Mouse (Mus musculus) embryonic facial prominence, embryonic 11.5 days (tissue): Measurements from ENCODE around the gene F10. TPM values are rescaled to one million over a fixed set of nuclear protein-coding genes. Genes with fewer than 3 reads are reported as not detected.

Experiments used
- ATAC-seq: fragments of 200-750 bp; cut with Nextera tagmentation; replicated peaks from 2 replicates; pipeline ENCODE4 v1.8.0; 2017; ENCODE audit warnings: low read depth; ENCODE audit not compliant: insufficient number of reproducible peaks, low FRiP score, low TSS enrichment
- DNase-seq: peaks from one replicate; pipeline ENCODE4 v3.0.0-alpha.2; 2015; ENCODE audit warnings: low spot score
- H3K27ac ChIP-seq: fragments of 300-500 bp; sonication (generic); replicated peaks from 2 replicates; pipeline ENCODE4 v1.5.1; 2014; ENCODE audit warnings: mild to moderate bottlenecking, low read depth, low read length, control low read depth
- H3K27me3 ChIP-seq: fragments of 300-500 bp; sonication (generic); 2 replicates; pipeline ENCODE4 v1.6.1; 2014; ENCODE audit warnings: mild to moderate bottlenecking, low read length, moderate library complexity, mixed read lengths; ENCODE audit not compliant: control insufficient read depth, insufficient read depth
- H3K36me3 ChIP-seq: fragments of 300-500 bp; sonication (generic); replicated peaks from 2 replicates; pipeline ENCODE4 v1.6.1; 2014; ENCODE audit warnings: low read depth, mild to moderate bottlenecking, low read length, moderate library complexity, mixed read lengths; ENCODE audit not compliant: control insufficient read depth, insufficient read depth
- H3K4me1 ChIP-seq: fragments of 300-500 bp; sonication (generic); 2 replicates; pipeline ENCODE4 v1.6.1; 2014; ENCODE audit warnings: low read length, mixed read lengths; ENCODE audit not compliant: control insufficient read depth, insufficient read depth
- H3K4me2 ChIP-seq: fragments of 300-500 bp; sonication (generic); 2 replicates; pipeline ENCODE4 v1.6.1; 2014; ENCODE audit warnings: low read depth, mild to moderate bottlenecking, control low read depth, low read length, moderate library complexity
- H3K4me3 ChIP-seq: fragments of 300-500 bp; sonication (generic); 2 replicates; pipeline ENCODE4 v1.5.1; 2014; ENCODE audit warnings: low read depth, low read length, control low read depth
- H3K9ac ChIP-seq: fragments of 300-500 bp; sonication (generic); replicated peaks from 2 replicates; pipeline ENCODE4 v1.6.1; 2014; ENCODE audit warnings: mild to moderate bottlenecking, control low read depth, low read length
- H3K9me3 ChIP-seq: fragments of 300-500 bp; sonication (generic); replicated peaks from 2 replicates; pipeline ENCODE4 v1.6.1; 2016; ENCODE audit warnings: mild to moderate bottlenecking, low read length, inconsistent platforms, mixed read lengths; ENCODE audit not compliant: control insufficient read depth
- WGBS: fragments of 180-500 bp; shearing (Covaris S2); extraction: QIAGEN DNeasy Blood & Tissue Kit; methylation state at CpG from one replicate; pipeline ENCODE4 v1.1.7; 2014; 5-methylcytosine and 5-hydroxymethylcytosine counted together
- polyA plus RNA-seq: library from polyadenylated mRNA; unstranded; fragments of >200 nt; fragmentation: Nextera tagmentation; extraction: Ambion mirVana; gene quantifications from 2 replicates; pipeline ENCODE4 v1.2.1, GENCODE M21; 2014

Gene F10
- polyA plus RNA-seq, 1 experiment from 2014 or later: 1.2 TPM

GRCm38 (mm10) chr8:13036346-13036812 is 729 bp upstream of the F10 start:
- WGBS: 91% methylated on average over 10 of the region's 10 CpGs

GRCm38 (mm10) chr8:13037569-13037968 is 461 bp downstream of the F10 start:
- Histone ChIP-seq H3K4me2 (no peak overlapping the region), H3K36me3 (no peaks in the 10 kb centered on the region), H3K27me3 (no peaks in the 10 kb centered on the region), H3K9ac (no peak overlapping the region), H3K27ac (no peak overlapping the region), H3K4me3 (no peak overlapping the region), H3K9me3 (no peaks in the 10 kb centered on the region), H3K4me1 (no peaks in the 10 kb centered on the region)
- ATAC-seq (no peak), DNase-seq (no peak)
- 58% methylated on average over 5 of the region's 5 CpGs for WGBS

More at GRCm38 (mm10) chr8:13036346-13036812, 729 bp upstream of the F10 start:
- Histone ChIP-seq H3K36me3 (no peaks in the 10 kb centered on the region), H3K9ac (no peak overlapping the region), H3K27ac (no peak overlapping the region), H3K4me2 (no peak overlapping the region), H3K4me3 (no peak overlapping the region), H3K27me3 (no peaks in the 10 kb centered on the region), H3K9me3 (no peaks in the 10 kb centered on the region), H3K4me1 (no peaks in the 10 kb centered on the region)
- ATAC-seq: no peak
- DNase-seq: no peak

DNA sequence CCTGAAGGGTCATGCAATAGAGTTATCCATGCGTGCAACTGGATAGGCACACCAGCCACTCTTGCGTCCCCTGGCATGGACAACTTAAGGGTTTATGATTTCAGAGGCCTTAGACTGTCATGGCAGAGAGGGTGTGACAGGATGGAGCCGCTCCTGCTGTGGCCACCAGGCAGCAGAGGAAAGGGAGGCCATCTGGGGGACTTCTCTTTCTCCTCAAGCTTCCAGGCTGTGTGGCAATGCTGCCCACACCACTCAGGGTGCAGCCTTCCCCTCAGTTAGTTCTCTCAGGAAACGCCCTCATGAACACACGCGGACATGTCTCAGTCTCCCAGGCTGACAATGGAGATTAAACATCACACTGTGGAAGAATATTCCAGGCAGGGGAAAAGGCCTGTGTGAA is 1.9 kb downstream of the F10 start:
- H3K4me1 ChIP-seq: no peaks in the 10 kb centered on the region
- H3K9me3 ChIP-seq: no peaks in the 10 kb centered on the region
- WGBS: 84% methylated on average over 6 of the region's 6 CpGs
- H3K27ac ChIP-seq: no peak overlapping the region
- H3K4me3 ChIP-seq: no peak overlapping the region
- H3K4me2 ChIP-seq: no peak overlapping the region
- no peaks in the 10 kb centered on the region for H3K27me3 ChIP-seq
- no peaks in the 10 kb centered on the region for H3K36me3 ChIP-seq
- ATAC-seq (no peak), DNase-seq (no peak)
- no peak overlapping the region for H3K9ac ChIP-seq

DNA sequence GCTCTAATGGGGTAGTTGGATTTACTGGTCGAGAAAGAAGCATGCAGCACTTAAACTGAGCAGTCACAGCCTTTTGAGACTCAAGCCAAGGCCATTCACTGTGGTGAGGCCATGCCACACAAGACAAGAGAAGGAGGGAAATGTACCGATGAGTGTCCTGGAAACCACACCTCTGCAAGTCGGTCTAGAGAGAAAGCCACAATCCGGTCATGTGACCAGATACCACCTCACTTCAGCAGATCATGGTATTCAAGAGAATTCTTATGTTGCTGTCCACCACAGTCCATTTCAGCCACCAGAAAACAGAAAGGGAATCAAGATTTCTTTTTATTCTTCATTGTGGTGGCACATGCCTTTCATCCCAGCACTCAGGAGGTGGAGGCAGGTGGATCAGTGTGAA is 4.4 kb downstream of the F10 start:
- 90% methylated on average over 4 of the region's 4 CpGs for WGBS

GRCm38 (mm10) chr8:13047652-13048051 is 10.5 kb downstream of the F10 start:
- WGBS: 64% methylated on average over 5 of the region's 5 CpGs
- ATAC-seq (no peak), DNase-seq (no peak)
- Histone ChIP-seq H3K27me3 (no peaks in the 10 kb centered on the region), H3K4me2 (no peak overlapping the region), H3K36me3 (no peaks in the 10 kb centered on the region), H3K9me3 (no peaks in the 10 kb centered on the region), H3K9ac (no peak overlapping the region), H3K27ac (no peak overlapping the region), H3K4me1 (no peaks in the 10 kb centered on the region), H3K4me3 (no peak overlapping the region)

More for the DNA sequence above, 4.4 kb downstream of the F10 start:
- Histone ChIP-seq H3K27me3 (no peaks in the 10 kb centered on the region), H3K36me3 (no peaks in the 10 kb centered on the region), H3K4me3 (no peak overlapping the region), H3K9me3 (no peaks in the 10 kb centered on the region), H3K4me1 (no peaks in the 10 kb centered on the region), H3K4me2 (no peak overlapping the region), H3K9ac (no peak overlapping the region), H3K27ac (no peak overlapping the region)
- ATAC-seq (no peak), DNase-seq (no peak)

DNA sequence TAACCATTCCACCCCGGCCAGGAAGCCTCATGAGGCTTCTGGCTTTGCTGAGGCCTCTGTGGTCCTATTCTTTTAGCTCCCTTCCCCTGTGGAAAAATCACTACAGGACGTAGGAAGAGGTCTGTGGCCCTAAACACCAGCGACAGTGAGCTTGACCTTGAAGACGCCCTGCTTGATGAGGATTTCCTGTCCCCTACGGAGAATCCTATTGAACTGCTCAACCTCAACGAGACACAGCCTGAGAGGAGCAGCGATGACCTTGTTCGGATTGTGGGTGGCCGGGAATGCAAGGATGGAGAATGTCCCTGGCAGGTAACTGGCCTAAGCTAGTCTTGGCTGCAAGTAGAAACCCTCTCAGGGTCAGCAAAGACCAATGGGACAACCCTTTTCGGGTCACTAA is 13.4 kb downstream of the F10 start:
- Histone ChIP-seq H3K36me3 (no peaks in the 10 kb centered on the region), H3K9ac (no peak overlapping the region), H3K27ac (no peak overlapping the region), H3K9me3 (no peaks in the 10 kb centered on the region), H3K27me3 (no peaks in the 10 kb centered on the region), H3K4me1 (no peaks in the 10 kb centered on the region), H3K4me2 (no peak overlapping the region), H3K4me3 (no peak overlapping the region)
- 81% methylated on average over 10 of the region's 10 CpGs for WGBS
- DNase-seq (no peak), ATAC-seq (no peak)

- Histone ChIP-seq H3K27ac (no peak overlapping the region), H3K9ac (no peak overlapping the region), H3K4me2 (no peak overlapping the region), H3K36me3 (no peaks in the 10 kb centered on the region), H3K4me3 (no peak overlapping the region), H3K4me1 (no peaks in the 10 kb centered on the region), H3K27me3 (no peaks in the 10 kb centered on the region), H3K9me3 (no peaks in the 10 kb centered on the region)
- WGBS: 82% methylated on average over 4 of the region's 4 CpGs
- DNase-seq (no peak), ATAC-seq (no peak)
Measured at GRCm38 (mm10) chr8:13057351-13057750, 20.2 kb downstream of the F10 start.

GRCm38 (mm10) chr8:13060441-13061150 is 23.5 kb downstream of the F10 start, which contains the start of gene Proz:
Proz (plus strand) TSS chr8:13060914.
- WGBS: 81% methylated on average over 17 of the region's 17 CpGs
- no peaks in the 10 kb centered on the region for H3K27me3 ChIP-seq
- H3K27ac ChIP-seq: no peak within 1 kb of the TSS
- no peak within 1 kb of the TSS for H3K4me3 ChIP-seq
- H3K9me3 ChIP-seq: no peaks in the 10 kb centered on the region
- no peak within 1 kb of the TSS for H3K4me2 ChIP-seq
- H3K36me3 ChIP-seq: no peaks in the 10 kb centered on the region
- DNase-seq: no peak
- ATAC-seq: no peak
- H3K4me1 ChIP-seq: no peaks in the 10 kb centered on the region
- no peak within 1 kb of the TSS for H3K9ac ChIP-seq
